Mouse (Mus musculus) cerebellum, postnatal 14 days (tissue): Measurements from ENCODE around the gene Krtap5-1.
"Not testable (repeated sequence)": the region's sequence is repeated elsewhere in the genome, so short reads cannot be mapped to it uniquely, and the experiment has no call there.

Experiments used
- DNase-seq, 2 experiments: peaks; one replicate each; pipeline ENCODE4 v3.0.0; 2021; ENCODE audit warnings: mixed read lengths in 2 of 2

The Krtap5-1 gene

GRCm38 (mm10) chr7:142297018-142297417 is at the start of gene Krtap5-1:
Gene Krtap5-1 (minus strand): TSS chr7:142297118.
- not testable (repeated sequence) for DNase-seq

GRCm38 (mm10) chr7:142342247-142342640 is 45.3 kb upstream of the Krtap5-1 start:
- no peak for DNase-seq

DNA sequence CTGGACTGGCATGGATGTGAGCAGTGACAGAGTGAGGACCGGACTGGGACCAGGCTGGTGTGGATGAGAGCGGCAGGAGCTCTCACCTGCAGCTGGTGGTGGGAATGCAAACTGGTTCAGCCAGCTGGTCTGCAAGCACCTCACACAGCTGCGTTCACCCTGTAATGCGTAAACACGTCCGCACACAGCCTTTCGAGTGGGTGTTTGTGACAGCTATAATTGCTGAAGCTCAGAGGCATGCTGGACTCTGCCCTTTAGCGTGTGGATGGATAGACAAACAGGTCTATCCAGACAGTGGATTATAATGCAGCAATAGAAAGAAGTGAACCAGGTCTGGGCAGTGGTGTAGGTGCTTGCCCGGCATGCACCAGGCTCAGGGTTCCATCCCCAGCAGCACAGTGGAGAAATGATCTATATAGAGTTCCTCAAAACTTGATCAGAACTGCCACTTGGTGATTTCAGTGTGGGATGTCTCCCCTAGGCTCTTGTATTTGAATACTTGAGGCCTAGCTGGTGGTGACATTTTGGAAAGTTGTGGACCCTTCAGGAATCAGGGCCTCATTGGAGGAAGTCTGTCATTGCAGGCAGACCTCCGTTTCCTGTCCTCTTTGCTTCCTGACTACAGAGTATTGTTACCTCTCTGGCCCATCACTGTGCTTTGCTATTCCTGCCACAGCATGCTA is 44.8 kb upstream of the Krtap5-1 start:
- DNase-seq = no peak

DNA sequence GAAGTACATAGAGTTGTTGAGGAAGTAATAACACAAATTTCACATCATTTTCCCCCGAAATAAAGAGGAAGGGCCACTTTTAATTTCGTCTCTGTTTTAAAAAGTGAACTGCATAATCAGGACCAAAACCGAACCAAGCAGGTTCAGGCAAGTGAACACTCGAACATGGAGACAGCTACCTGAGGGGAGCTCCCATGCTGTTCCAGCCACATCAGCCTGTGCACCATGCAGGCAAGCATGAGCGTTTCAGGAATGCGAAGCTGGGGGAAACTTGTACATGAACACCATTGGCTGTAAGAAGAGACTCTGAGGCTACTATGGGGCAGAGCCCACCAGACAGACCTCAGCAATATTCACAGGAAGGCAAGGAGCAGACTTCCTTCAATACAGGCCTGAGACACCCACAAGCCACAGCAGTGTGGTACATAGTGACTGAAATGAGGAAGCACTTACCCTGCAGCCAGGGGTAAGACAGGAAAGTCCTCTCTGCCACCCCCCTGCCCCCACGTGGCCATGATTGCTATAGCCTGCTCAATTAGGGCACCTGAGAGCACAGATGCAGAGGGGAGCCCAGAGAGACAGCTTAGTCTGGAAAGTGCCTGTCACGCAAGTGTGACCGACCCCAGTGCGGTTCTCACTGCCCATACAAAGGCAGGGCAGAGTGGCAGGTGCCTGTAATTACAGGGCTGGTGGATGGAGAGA is 43.5 kb upstream of the Krtap5-1 start:
- no peak for DNase-seq

GRCm38 (mm10) chr7:142335151-142335550 is 38.2 kb upstream of the Krtap5-1 start:
- peak; percentile 95 to 98 for DNase-seq

- DNase-seq = peak; percentile 96 to 99
These were observed 37.3 kb upstream of the Krtap5-1 start for GRCm38 (mm10) chr7:142334246-142334645.

DNA sequence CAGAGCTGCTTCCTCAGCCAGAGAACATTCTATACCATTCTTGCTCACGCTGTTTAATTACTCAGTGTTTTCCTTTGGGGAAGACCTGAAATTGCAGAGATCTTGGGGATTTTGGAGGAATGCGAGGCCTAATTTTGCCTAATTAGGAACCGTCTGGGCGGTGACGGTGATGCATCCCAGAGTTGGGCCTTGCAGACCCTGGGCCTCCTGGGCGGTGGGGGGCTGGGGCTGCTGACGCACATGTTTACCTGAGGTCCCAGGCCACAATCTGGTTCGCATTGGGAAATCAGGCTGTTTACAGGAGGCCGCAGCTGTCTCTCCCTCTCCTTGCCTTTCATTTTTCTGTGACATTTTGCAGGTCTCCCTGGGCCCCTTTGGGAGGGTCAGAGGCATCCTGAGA is 35.8 kb upstream of the Krtap5-1 start:
- not testable (repeated sequence) for DNase-seq

DNA sequence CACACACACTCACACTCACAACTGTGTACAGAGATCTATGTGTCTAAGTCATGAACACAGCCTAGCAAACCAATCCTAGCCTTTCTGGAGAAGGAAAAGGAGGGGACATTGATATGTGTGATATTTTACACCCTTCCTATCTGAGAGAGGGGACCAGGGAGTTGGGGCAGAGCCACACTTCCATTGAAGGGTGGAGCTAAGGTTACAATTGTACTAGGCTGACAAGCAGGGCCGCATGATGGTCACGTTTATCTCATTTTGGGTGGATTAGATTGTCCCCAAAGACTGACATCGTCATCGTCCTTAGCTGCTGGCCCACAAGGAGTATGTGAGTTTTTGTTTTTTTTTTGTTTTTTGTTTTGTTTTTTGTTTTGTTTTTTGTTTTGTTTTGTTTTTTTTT is 34.4 kb upstream of the Krtap5-1 start:
- no peak for DNase-seq

DNA sequence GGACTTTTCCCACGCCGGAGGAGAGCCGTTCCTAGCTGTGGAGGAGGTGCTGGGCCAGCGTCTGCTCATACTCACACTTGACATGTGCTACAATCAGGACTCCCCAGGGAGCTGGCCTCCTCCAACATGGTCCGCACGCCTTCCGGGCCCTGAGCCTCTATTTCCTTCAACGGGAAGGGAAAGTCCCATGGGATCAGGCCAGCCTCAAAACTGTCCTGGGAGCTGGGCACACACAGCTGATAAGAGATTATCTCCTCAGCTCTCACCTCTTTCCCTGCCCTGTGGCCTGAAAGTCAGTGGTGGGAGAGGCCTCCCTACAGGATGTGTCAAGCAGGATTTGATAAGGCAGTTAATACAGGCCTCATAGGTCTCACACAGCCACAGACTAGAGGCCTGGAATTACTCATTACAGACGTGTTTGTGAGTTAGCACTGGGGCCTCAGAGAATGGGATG is 33.4 kb upstream of the Krtap5-1 start:
- no peak for DNase-seq

GRCm38 (mm10) chr7:142328507-142328906 is 31.6 kb upstream of the Krtap5-1 start:
- DNase-seq = no peak

DNA sequence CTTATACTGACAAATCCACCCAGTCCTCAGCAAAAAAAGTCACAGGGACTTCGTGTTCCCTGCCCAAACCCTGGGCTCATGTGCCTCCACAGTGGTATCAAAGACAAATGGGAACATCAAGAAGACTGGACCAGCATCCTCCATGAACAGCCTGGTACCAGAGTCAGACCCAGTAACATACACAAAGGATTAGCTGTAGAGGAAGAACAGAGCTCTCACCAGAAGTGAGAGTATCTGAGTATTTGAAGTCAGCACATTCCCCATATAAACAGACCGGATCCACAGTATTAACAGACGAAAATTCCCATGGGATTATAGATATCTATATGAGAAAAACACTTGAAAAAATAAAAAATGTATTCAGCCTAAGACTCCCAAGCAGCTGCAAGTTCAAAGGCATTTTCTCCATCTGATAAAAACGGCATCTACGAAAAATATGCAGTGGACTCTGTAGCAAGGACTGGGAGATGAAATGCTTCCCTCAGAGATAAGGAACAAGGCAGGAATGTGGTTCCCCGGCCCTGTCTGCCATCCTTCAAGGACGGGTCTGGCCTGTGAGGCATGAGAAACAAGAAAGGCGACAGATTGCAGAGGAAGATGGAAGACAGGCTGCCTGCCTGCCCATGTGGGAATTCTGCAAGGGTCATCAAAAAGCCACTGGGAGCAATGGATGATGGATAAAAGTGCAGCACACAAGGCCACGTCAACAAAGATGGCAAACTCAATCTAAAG is 30.0 kb upstream of the Krtap5-1 start:
- no peak for DNase-seq

DNA sequence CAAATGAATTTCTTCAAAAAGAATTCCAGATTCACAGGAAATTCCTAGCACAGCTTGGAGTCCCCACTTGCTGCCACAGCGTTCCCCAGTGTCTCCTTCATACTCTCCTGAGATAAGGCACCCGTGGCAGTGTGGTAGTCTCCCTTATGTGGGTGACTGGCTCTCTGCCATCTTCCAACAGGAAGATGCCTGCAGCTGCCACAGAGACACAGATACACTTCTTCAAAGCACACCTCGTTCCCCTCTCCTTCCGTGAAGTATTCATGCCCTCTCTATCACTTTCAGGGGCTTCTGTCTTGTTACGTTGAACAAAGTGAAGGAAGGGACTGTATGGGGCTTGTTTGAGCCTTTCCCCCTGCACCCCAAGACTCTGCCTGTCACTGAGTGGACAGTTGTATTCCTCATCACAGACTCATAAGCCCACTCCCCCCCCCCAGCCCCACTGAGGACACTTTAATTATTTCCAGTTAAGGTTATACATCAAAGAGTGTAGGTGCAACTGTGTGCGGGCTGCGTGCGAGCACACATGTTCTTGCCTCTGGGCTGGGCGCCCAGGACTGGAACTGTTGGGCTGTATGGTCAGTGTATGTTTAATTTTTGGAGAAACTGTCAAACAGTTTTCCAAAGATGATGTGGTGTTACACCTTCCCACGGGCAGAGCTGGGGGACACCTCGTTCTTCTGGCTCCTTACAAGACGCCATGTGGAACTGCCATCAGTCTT is 26.6 kb upstream of the Krtap5-1 start:
- no peak for DNase-seq

- DNase-seq = no peak
These were observed 25.7 kb upstream of the Krtap5-1 start for GRCm38 (mm10) chr7:142322641-142323040.

DNA sequence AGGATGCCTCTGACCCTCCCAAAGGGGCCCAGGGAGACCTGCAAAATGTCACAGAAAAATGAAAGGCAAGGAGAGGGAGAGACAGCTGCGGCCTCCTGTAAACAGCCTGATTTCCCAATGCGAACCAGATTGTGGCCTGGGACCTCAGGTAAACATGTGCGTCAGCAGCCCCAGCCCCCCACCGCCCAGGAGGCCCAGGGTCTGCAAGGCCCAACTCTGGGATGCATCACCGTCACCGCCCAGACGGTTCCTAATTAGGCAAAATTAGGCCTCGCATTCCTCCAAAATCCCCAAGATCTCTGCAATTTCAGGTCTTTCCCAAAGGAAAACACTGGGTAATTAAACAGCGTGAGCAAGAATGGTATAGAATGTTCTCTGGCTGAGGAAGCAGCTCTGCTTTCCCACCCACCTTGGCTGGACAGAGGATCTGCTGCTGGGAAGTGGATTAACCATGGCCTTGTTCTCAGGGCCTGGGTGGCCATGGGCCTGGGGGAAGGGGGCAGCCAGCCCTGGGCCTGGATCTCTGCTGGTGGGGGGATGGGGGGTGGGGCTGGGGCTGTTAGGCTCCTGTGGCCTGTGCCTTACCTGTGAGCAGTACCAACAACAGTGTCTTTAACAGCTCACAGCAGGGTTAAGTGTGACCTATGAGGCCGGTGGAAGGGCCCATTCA is 24.9 kb upstream of the Krtap5-1 start:
- not testable (repeated sequence) for DNase-seq

DNA sequence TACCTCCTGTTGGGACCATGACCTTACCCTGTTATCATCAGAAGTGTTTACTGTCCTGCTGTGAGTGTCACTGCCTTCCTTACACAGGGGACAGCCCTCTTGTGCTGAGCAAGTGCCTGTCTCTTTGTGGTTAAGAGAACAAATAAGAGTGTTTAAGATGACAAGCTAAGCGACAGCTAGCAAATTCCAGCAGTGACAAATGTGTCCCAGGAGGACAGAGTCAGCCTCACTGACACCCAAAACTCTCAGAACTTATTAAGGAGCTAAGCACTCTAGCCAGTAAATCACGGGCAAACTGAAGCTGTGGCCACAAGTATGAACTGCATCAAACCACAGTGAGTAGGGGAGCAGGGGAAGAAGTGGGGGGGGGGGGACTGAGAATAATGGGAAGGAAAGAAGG is 24.0 kb upstream of the Krtap5-1 start:
- DNase-seq = no peak

- DNase-seq = no peak
These were observed 22.2 kb upstream of the Krtap5-1 start for GRCm38 (mm10) chr7:142319124-142319523.

DNA sequence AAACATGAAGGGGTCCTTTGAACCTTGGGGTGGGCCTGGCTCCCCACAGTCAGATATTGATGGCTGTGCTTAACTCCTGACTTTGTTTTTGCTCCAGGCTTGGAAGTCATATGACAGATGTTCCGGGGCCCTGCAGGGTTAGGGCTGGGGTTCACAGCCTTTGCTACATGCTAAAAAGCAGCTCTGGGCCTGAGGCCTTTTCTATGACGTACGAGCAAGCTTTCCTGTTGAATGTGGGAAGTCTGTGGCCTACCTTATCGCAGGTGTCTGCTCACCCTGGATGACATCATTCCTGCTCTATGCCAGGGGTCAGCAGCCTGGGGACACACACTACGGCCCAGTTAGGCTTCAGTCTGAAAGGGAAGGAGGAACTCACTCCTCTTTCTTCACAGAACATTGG is 20.3 kb upstream of the Krtap5-1 start:
- DNase-seq = no peak

DNA sequence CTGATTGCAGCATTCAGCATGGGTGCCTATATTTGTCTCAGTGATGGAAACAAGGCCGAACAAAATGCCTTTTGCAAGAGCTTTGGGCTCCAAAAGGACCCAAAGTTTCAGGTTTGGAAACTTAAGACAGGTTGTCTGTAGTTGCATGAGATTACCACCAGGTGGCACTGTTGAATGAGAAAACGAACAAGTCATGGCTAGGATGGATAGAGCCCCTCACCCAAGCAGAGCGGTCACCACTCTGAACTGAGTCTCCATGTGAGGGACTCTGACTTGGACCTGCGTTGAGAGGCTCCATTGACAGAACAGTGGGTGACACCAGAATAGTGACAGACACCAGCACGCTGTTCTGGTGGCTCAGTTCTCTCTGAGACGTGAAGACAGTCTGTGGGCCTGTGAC is 19.6 kb upstream of the Krtap5-1 start:
- peak; percentile 66 to 71 for DNase-seq

DNA sequence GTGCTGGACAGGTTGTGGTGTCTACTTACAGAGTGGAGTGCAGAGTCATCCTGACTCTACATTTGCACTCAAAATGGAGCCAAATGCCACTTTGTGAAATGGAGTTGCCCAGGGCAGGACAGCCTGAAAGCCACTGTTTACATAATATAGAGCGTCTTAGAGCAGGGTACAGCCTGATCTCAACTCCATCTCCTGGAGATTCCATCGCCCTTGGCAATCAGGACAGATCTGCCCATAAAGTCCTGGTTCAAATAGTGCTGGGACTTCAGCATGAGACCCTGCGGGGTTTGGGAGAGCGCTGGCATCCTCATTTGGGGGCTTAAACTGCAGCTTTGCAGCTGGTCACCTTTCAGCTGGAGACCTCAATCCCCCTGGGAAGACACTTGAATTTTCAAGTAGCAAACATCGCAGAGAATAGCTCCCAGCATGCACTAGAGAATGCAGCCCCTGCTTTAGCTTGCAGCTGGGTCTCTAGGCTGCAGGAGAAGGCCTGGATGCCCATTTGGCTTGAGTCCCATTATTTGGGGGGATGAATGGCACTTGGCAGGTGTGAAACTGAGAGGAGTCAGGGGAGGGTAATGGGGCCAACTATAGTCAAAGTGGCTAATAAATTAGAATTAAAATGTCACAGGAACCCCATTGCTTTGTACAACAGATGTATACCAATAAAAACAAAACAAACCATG is 17.8 kb upstream of the Krtap5-1 start:
- no peak for DNase-seq

GRCm38 (mm10) chr7:142303929-142304328 is 7.0 kb upstream of the Krtap5-1 start:
- DNase-seq = not testable (repeated sequence)

- no peak for DNase-seq
These were observed 6.3 kb upstream of the Krtap5-1 start, which contains the start of gene Krtap5-4 for GRCm38 (mm10) chr7:142303249-142303648. Gene Krtap5-4 (plus strand): TSS chr7:142303549.

- DNase-seq = not testable (repeated sequence)
These were observed 810 bp downstream of the Krtap5-1 start for GRCm38 (mm10) chr7:142296108-142296507.
